19 mouse cellular contexts compared by ENCODE assay signal in genomic region chr17:83061843-83062242, GRCm38 (mm10).
DNase-seq lines count a peak whose midpoint lies in the region; ATAC-seq and TF ChIP-seq lines count a peak whose summit lies in the region.
"Had no signal": no experiment of that assay in that cellular context is flagged by ENCODE, and none has a peak within 500 bp of the region (broad histone marks: within the 10 kb centered on the region; RNA-seq: fewer than 3 reads in every experiment).

No protein-coding gene starts in this region.

- TF ChIP-seq EP300 in MEL (IDR thresholded peaks at IDR 0.05; ENCODE audit: low read depth in 1 of 2, low read length in 2 of 2) = no peak

- H3K79me2 ChIP-seq in MEL (ENCODE audit: control insufficient read depth, insufficient read depth, low read length, poor library complexity) = no peaks in the 10 kb centered on the region

- no peak for TF ChIP-seq CTCF in MEL (IDR thresholded peaks at IDR 0.05 in 2 of 3, conservative IDR thresholded peaks at IDR 0.05 in 1 of 3; ENCODE audit: control insufficient read depth in 1 of 3, insufficient read depth in 1 of 3, low read depth in 2 of 3, low read length in 3 of 3, poor library complexity in 1 of 3, severe bottlenecking in 1 of 3)
- no peak for TF ChIP-seq CTCF in brain, embryonic 14.5 days (IDR thresholded peaks at IDR 0.05; ENCODE audit: borderline replicate concordance, extremely low read depth, insufficient read depth, insufficient read length)
- no peak for TF ChIP-seq CTCF in kidney, adult 2 months (conservative IDR thresholded peaks at IDR 0.05; ENCODE audit: insufficient read depth, insufficient read length, low read depth, low read length)
- no peak for TF ChIP-seq CTCF in gastrocnemius, adult 2 months (IDR thresholded peaks at IDR 0.05)
- no peak for TF ChIP-seq CTCF in left cerebral cortex, adult 2 months (IDR thresholded peaks at IDR 0.05)

- no peak for ATAC-seq in embryonic facial prominence, embryonic 11.5 days (replicated peaks; ENCODE audit: insufficient number of reproducible peaks, low FRiP score, low TSS enrichment, low read depth)
- peak; percentile 31; the same call in 1 of the 2 replicates for ATAC-seq in megakaryocyte progenitor cell, adult 5-6 weeks (replicated peaks; ENCODE audit: poor library complexity)
- ATAC-seq: forebrain, embryonic 14.5 days; intestine, embryonic 16.5 days had no signal

- no peak for TF ChIP-seq RAD21 in MEL (IDR thresholded peaks at IDR 0.05; ENCODE audit: low read depth, low read length)

- no peak overlapping the region for H3K4me2 ChIP-seq in embryonic facial prominence, embryonic 11.5 days (ENCODE audit: low read depth, low read length)
- H3K4me2 ChIP-seq: heart, embryonic 11.5 days; hindbrain, embryonic 15.5 days had no signal

- H3K4me3 ChIP-seq in MEL (ENCODE audit: control insufficient read depth in 1 of 2, insufficient read depth in 1 of 2, low read depth in 2 of 2, low read length in 2 of 2) = no peak overlapping the region
- H3K4me3 ChIP-seq in embryonic facial prominence, embryonic 11.5 days (ENCODE audit: low read depth, low read length) = no peak overlapping the region
- H3K4me3 ChIP-seq in kidney, adult 2 months (ENCODE audit: insufficient read depth, low read depth, low read length) = no peak overlapping the region
- H3K4me3 ChIP-seq in gastrocnemius, adult 2 months = no peak overlapping the region
- no peak overlapping the region for H3K4me3 ChIP-seq in left cerebral cortex, adult 2 months
- H3K4me3 ChIP-seq: heart, adult 2 months; hindbrain, embryonic 10.5 days; hindbrain, embryonic 15.5 days had no signal

- no peak overlapping the region for H3K9ac ChIP-seq in MEL (ENCODE audit: control insufficient read depth, low read depth, low read length, poor library complexity, severe bottlenecking)
- H3K9ac ChIP-seq in embryonic facial prominence, embryonic 11.5 days (replicated peaks; ENCODE audit: low read length) = no peak overlapping the region
- H3K9ac ChIP-seq: hindbrain, embryonic 15.5 days had no signal

- H3K27me3 ChIP-seq in MEL (ENCODE audit: control insufficient read depth in 1 of 2, insufficient read depth in 2 of 2, low read length in 2 of 2) = no peaks in the 10 kb centered on the region; a peak in 1 of 4 replicates
- H3K27me3 ChIP-seq in embryonic facial prominence, embryonic 11.5 days (ENCODE audit: control insufficient read depth, insufficient read depth, low read length) = no peaks in the 10 kb centered on the region
- H3K27me3 ChIP-seq in kidney, adult 2 months (replicated peaks; ENCODE audit: control insufficient read depth, insufficient read depth, low read length) = no peaks in the 10 kb centered on the region
- H3K27me3 ChIP-seq: CH12.LX; hindbrain, embryonic 15.5 days had no signal

- no peak for TF ChIP-seq POLR2A in MEL (IDR thresholded peaks at IDR 0.05; ENCODE audit: control insufficient read depth in 1 of 2, insufficient read depth in 1 of 2, low read depth in 1 of 2, low read length in 2 of 2, poor library complexity in 1 of 2)
- no peak for TF ChIP-seq POLR2A in brain, embryonic 14.5 days (IDR thresholded peaks at IDR 0.05; ENCODE audit: borderline replicate concordance, extremely low read depth, insufficient read depth, insufficient read length, poor library complexity, severe bottlenecking)
- TF ChIP-seq POLR2A in kidney, adult 2 months (IDR thresholded peaks at IDR 0.05; ENCODE audit: low read depth, low read length) = no peak

- peak; percentile 1 for DNase-seq in MEL (ENCODE audit: low read depth, low spot score)
- peak; percentile 46 for DNase-seq in brain, embryonic 14.5 days (ENCODE audit: low read depth)
- peak; percentile 63 for DNase-seq in embryonic facial prominence, embryonic 11.5 days (ENCODE audit: low spot score)
- DNase-seq in kidney, adult 2 months = no peak
- DNase-seq in gastrocnemius, adult 2 months = no peak
- no peak for DNase-seq in left cerebral cortex, adult 2 months (ENCODE audit: extremely low spot score in 1 of 2, low spot score in 2 of 2)
- DNase-seq: adrenal gland, adult 8-10 months; cerebellum, adult 11-12 months; cerebellum, adult 9-10 months; cerebellum, postnatal 25 days; gastrocnemius, postnatal 14 days; heart, adult 2 months had no signal

- H3K9me3 ChIP-seq in MEL (replicated peaks; ENCODE audit: insufficient read depth, low read length) = no peaks in the 10 kb centered on the region
- no peaks in the 10 kb centered on the region for H3K9me3 ChIP-seq in embryonic facial prominence, embryonic 11.5 days (replicated peaks; ENCODE audit: control insufficient read depth, low read length)
- H3K9me3 ChIP-seq: hindbrain, embryonic 10.5 days; hindbrain, embryonic 15.5 days had no signal

- no peak overlapping the region for H3K27ac ChIP-seq in MEL (ENCODE audit: control insufficient read depth, low read depth, low read length)
- H3K27ac ChIP-seq in embryonic facial prominence, embryonic 11.5 days (replicated peaks; ENCODE audit: low read depth, low read length) = no peak overlapping the region
- H3K27ac ChIP-seq in kidney, adult 2 months (ENCODE audit: insufficient read depth, low read depth, low read length) = no peak overlapping the region
- H3K27ac ChIP-seq in gastrocnemius, adult 2 months = no peak overlapping the region
- H3K27ac ChIP-seq in left cerebral cortex, adult 2 months = no peak overlapping the region
- H3K27ac ChIP-seq: heart, adult 2 months; hindbrain, embryonic 10.5 days; hindbrain, embryonic 15.5 days had no signal

- no peaks in the 10 kb centered on the region for H3K36me3 ChIP-seq in MEL (ENCODE audit: control insufficient read depth in 1 of 2, insufficient read depth in 2 of 2, low read length in 2 of 2)
- H3K36me3 ChIP-seq in embryonic facial prominence, embryonic 11.5 days (replicated peaks; ENCODE audit: control insufficient read depth, insufficient read depth, low read depth, low read length) = no peaks in the 10 kb centered on the region
- no peaks in the 10 kb centered on the region for H3K36me3 ChIP-seq in kidney, adult 2 months (ENCODE audit: control insufficient read depth, insufficient read depth, low read length)
- H3K36me3 ChIP-seq: hindbrain, embryonic 10.5 days; hindbrain, embryonic 15.5 days had no signal

- intact Hi-C loops in gastrocnemius, adult 2 months (cut with DNase I) = no loop called here
- intact Hi-C loops in left cerebral cortex, adult 2 months (cut with DNase I) = no loop called here

- H3K4me1 ChIP-seq in MEL (ENCODE audit: control insufficient read depth in 1 of 2, insufficient read depth in 2 of 2, low read length in 2 of 2) = no peaks in the 10 kb centered on the region
- H3K4me1 ChIP-seq in embryonic facial prominence, embryonic 11.5 days (ENCODE audit: control insufficient read depth, insufficient read depth, low read length) = no peaks in the 10 kb centered on the region
- no peaks in the 10 kb centered on the region for H3K4me1 ChIP-seq in kidney, adult 2 months (ENCODE audit: control insufficient read depth, insufficient read depth, low read length)
- H3K4me1 ChIP-seq: hindbrain, embryonic 10.5 days; hindbrain, embryonic 15.5 days had no signal

- WGBS in embryonic facial prominence, embryonic 11.5 days = 52% methylated on average over 6 of the region's 6 CpGs
- 77% methylated on average over 6 of the region's 6 CpGs for WGBS in kidney, adult 2 months

TF ChIP-seq in MEL, 35 proteins besides CTCF, POLR2A, EP300 and RAD21:
- TF ChIP-seq MAZ (IDR thresholded peaks at IDR 0.05; ENCODE audit: low read depth, low read length) (no peak), MXI1 (IDR thresholded peaks at IDR 0.05; ENCODE audit: low read depth, low read length) (no peak), MYC (IDR thresholded peaks at IDR 0.05; ENCODE audit: low read depth, low read length) (no peak), SIN3A (IDR thresholded peaks at IDR 0.05; ENCODE audit: low read length) (no peak), E2F4 (IDR thresholded peaks at IDR 0.05; ENCODE audit: borderline replicate concordance, low read depth, low read length) (no peak), JUND (IDR thresholded peaks at IDR 0.05; ENCODE audit: low read depth, low read length) (no peak), USF2 (IDR thresholded peaks at IDR 0.05; ENCODE audit: borderline replicate concordance in 1 of 2, insufficient read depth in 1 of 2, low read depth in 1 of 2, low read length in 2 of 2) (no peak), USF1 (IDR thresholded peaks at IDR 0.05; ENCODE audit: low read depth, low read length) (no peak), CHD2 (IDR thresholded peaks at IDR 0.05; ENCODE audit: low read length) (no peak)

Comparison
In these comparisons a context has a peak if more than half of its experiments do, and no peak if none do; other contexts are left out.
1. DNase-seq: peak in MEL (single experiment), brain, embryonic 14.5 days (single experiment) and embryonic facial prominence, embryonic 11.5 days (single experiment); none in kidney, adult 2 months (single experiment), gastrocnemius, adult 2 months (single experiment) and left cerebral cortex, adult 2 months (0 of 2).